Mouse (Mus musculus) cerebellum, adult 9-11 months (tissue): ENCODE results near the gene Gm26965.
"Not testable (repeated sequence)": the region's sequence is repeated elsewhere in the genome, so short reads cannot be mapped to it uniquely, and the experiment has no call there.

ENCODE experiments used
- DNase-seq: peaks from one replicate; pipeline ENCODE4 v3.0.0; 2022

Gene Gm26965

GRCm38 (mm10) chr13:67525753-67526410 lies at the start of gene Gm26965, which contains the start of gene Zfp87:
TSS of gene Gm26965 (minus strand) at chr13:67526151.
TSS of gene Zfp87 (minus strand) at chr13:67526177.
- DNase-seq: peak; percentile 94

GRCm38 (mm10) chr13:67572591-67573189 lies 46.7 kb upstream of the Gm26965 start:
- DNase-seq: no peak

GRCm38 (mm10) chr13:67553730-67554129 lies 27.8 kb upstream of the Gm26965 start, which contains the start of gene Zfp748:
TSS of gene Zfp748 (minus strand) at chr13:67553830.
- no peak for DNase-seq

GRCm38 (mm10) chr13:67552505-67553346 lies 26.8 kb upstream of the Gm26965 start:
- peak; percentile 92 for DNase-seq

- no peak for DNase-seq
These were observed 20.0 kb upstream of the Gm26965 start for GRCm38 (mm10) chr13:67545941-67546340.

GRCm38 (mm10) chr13:67527049-67527730 lies 1.2 kb upstream of the Gm26965 start:
- DNase-seq: no peak

GRCm38 (mm10) chr13:67500908-67501307 lies 25.0 kb downstream of the Gm26965 start:
- peak; percentile 24 for DNase-seq

- peak; percentile 85 for DNase-seq
These were observed 25.7 kb downstream of the Gm26965 start, which contains the start of gene Zfp58 for GRCm38 (mm10) chr13:67500084-67500719. TSS of gene Zfp58 (minus strand) at chr13:67500555.

- DNase-seq: no peak
These were observed 30.3 kb downstream of the Gm26965 start for GRCm38 (mm10) chr13:67495631-67496030.

GRCm38 (mm10) chr13:67484424-67484811 lies 41.5 kb downstream of the Gm26965 start:
- no peak for DNase-seq

GRCm38 (mm10) chr13:67483625-67484423 lies 42.1 kb downstream of the Gm26965 start, which contains the start of gene Zfp874b:
TSS of gene Zfp874b (minus strand) at chr13:67484258.
- DNase-seq: peak; percentile 91

- no peak for DNase-seq
These were observed 44.4 kb downstream of the Gm26965 start for GRCm38 (mm10) chr13:67481528-67481927.

GRCm38 (mm10) chr13:67469274-67469673 lies 56.7 kb downstream of the Gm26965 start:
- no peak for DNase-seq

GRCm38 (mm10) chr13:67463506-67464185 lies 62.3 kb downstream of the Gm26965 start:
- not testable (repeated sequence) for DNase-seq

GRCm38 (mm10) chr13:67452021-67452309 lies 74.0 kb downstream of the Gm26965 start:
- DNase-seq: no peak

GRCm38 (mm10) chr13:67451172-67452020 lies 74.6 kb downstream of the Gm26965 start, which contains the start of gene Zfp874a:
TSS of gene Zfp874a (minus strand) at chr13:67451624.
- peak; percentile 93 for DNase-seq
